Mouse (Mus musculus) naive thymus-derived CD4-positive, alpha-beta T cell, adult 2 months (primary cell): ENCODE results near the gene Gpr45.

Experiments used
- DNase-seq: peaks from one replicate; pipeline ENCODE4 v3.0.0-alpha.2; 2011; ENCODE audit warnings: low read depth

Gene Gpr45

DNA sequence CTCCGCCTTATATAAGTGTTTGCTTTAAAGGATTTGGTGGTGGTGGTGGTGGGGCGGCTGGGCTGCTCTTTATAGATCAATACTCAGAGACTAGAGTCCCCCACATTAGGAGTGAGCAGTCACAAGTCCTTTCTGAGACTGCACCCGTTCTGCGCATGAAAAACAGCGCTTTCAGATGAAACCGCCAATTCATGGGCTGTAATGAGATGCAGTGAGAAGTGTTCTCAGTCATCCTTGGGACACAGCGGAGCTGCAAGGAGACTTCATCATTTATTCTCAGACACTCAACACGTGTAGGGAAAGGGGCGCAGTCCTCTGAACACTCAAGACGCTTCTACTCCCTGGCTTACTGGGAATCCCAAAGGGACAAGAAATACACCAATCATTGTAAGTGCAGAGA lies 95.1 kb downstream of the Gpr45 start:
- DNase-seq: no peak

DNA sequence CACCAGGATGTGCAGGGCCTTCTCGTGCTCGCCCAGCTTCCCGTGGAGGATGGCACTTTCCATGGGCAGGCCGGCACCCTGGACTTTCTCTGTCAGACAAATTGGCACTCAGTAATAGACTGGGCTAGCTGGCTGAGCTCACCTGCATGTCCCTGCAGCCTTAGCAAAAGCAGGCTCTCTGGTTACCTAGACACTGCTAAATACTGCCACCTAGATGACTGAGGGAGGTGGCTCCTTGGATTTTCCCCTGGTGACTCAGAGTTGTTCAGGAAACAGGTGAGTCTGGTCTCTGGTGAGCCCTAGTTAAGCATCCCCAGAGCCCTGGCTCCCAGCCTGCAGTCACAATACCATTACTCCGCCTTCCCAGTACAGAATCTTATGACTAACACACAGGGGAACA lies 99.2 kb downstream of the Gpr45 start:
- no peak for DNase-seq

- DNase-seq: peak; percentile 25
Measured at GRCm38 (mm10) chr1:43065615-43066310, 113.1 kb downstream of the Gpr45 start.

DNA sequence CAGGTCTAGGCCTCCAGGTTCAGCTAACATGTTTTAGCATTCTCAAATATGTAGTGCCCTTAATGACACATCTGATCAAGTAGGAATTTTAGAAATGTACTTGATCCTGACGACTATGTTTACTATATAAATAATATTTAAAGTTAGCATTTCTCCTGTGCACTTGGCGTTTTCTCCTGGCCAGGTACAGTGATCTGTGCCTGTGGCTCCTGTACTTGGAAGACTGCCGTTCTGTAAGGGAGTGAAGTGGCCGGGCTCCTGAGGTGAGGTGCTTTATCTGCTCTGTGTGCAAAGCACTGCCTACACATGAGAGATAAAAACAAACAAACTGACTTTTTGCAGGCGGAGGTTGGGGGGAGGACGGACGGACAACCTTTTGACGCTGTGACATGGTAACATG lies 113.9 kb downstream of the Gpr45 start:
- no peak for DNase-seq

DNA sequence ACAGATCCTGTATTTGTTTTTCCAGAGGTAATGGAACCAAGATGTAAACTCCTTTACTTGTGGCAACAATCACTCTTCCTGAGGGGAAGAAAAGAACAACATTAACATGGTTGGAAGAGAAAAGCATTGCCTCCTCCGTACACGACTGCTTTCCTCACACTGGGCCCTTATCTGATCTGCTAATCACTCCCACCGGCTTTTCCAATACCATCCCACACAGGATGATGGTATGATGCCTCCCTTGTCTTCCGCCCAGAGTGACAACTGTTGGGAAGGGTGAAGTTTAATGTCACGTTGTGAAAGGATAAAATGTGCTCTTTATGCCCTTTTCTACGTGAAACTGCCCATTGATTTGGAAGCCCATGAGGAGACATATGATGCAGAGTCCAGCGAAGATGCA lies 114.9 kb downstream of the Gpr45 start:
- no peak for DNase-seq

GRCm38 (mm10) chr1:43070726-43071125 lies 118.1 kb downstream of the Gpr45 start:
- DNase-seq: peak; percentile 39

DNA sequence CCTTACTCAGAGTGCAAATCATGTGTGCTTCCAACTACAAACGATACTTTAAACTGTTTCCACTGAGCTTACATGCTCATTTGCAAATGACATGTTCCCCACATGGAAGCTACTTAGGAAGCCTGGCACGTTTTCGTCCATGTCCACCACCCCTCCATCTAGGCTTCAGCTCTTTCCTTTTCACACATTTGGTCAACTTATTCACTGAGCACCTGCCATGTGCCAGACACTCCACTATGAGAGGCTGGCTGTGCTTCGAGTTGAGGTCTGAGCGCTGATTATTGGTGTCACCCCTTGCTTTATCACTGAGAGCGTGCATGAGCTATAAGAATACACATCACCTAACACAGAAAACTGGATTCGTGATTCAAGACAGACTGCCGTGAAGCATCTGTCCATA lies 119.4 kb downstream of the Gpr45 start:
- no peak for DNase-seq

DNA sequence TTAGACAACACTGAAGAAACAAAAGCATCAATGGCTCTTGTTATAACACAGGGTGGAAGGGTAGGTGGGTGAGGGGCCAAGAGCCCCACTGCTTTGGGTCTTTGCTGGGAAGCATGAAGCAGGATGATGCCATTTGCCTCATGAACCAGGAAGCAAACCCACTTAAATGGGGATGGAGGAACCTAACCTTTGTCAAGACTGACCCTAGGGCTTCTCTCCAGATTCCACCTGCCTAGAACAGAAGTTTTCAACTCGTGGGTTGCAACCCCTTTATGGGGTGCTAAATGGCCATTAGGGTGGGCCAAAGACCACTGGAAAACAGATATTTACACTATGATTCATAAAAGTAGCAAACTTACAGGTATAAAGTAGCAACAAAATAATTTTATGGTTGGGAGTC lies 119.9 kb downstream of the Gpr45 start:
- DNase-seq: no peak

GRCm38 (mm10) chr1:43074791-43075190 lies 122.1 kb downstream of the Gpr45 start:
- no peak for DNase-seq

- no peak for DNase-seq
Measured at GRCm38 (mm10) chr1:43078124-43078523, 125.5 kb downstream of the Gpr45 start.

GRCm38 (mm10) chr1:43082946-43083345 lies 130.3 kb downstream of the Gpr45 start:
- DNase-seq: no peak
